Mouse (Mus musculus): Measurements from ENCODE around the gene Cnot4.

DNA sequence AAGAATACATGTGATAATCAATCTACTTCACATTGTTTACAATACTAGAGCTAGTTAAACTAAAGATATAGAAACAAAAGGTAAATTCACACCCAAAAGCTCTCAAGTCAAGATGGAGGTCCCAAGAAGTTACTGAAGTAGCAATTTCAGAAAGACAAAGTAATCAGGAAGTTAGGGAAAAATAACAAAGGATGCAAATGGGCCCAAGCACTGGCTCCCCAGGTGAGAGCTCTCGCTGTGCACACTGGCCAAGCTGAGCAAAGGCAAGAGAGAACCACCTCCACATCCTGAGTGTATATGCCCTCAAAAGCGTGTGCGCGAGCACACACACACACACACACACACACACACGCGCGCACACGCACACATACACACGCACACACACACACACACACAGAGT is 58.4 kb downstream of the Cnot4 start:
- no peak for TF ChIP-seq CTCF (IDR thresholded peaks at IDR 0.05; ENCODE audit: extremely low read depth, insufficient read length, insufficient replicate concordance, low read depth, low read length)
- TF ChIP-seq POLR2A (IDR thresholded peaks at IDR 0.05; ENCODE audit: low read depth, low read length) = no peak

All from small intestine, adult 2 months (tissue).